Mouse (Mus musculus) small intestine, adult 2 months (tissue): ENCODE measurements around the gene Cd163l1. TPM values are rescaled to one million over a fixed set of nuclear protein-coding genes. Genes with fewer than 3 reads are reported as not detected.

Experiments used
- H3K27ac ChIP-seq: fragments of 200-500 bp; 2 replicates; pipeline ENCODE4 v1.5.1; 2012; ENCODE audit warnings: low read depth, low read length, control low read depth, inconsistent platforms; ENCODE audit not compliant: insufficient read depth
- H3K27me3 ChIP-seq: fragments of 200-500 bp; 2 replicates; pipeline ENCODE4 v1.6.1; 2012; ENCODE audit warnings: mild to moderate bottlenecking, moderate library complexity, low read length, inconsistent platforms; ENCODE audit not compliant: control insufficient read depth, insufficient read depth
- H3K36me3 ChIP-seq: fragments of 200-500 bp; 2 replicates; pipeline ENCODE4 v1.6.1; 2012; ENCODE audit warnings: mild to moderate bottlenecking, low read length, control low read depth, inconsistent platforms; ENCODE audit not compliant: control insufficient read depth, insufficient read depth
- H3K4me1 ChIP-seq: fragments of 200-500 bp; 2 replicates; pipeline ENCODE4 v1.6.1; 2012; ENCODE audit warnings: low read length, inconsistent platforms, mixed read lengths; ENCODE audit not compliant: control insufficient read depth, insufficient read depth, insufficient read length
- H3K4me3 ChIP-seq: fragments of 200-500 bp; 2 replicates; pipeline ENCODE4 v1.5.1; 2012; ENCODE audit warnings: low read depth, mild to moderate bottlenecking, control low read depth, inconsistent platforms, low read length, moderate library complexity
- CTCF ChIP-seq: fragments of 200-500 bp; IDR thresholded peaks from 2 replicates; pipeline ENCODE4 v1.5.1; 2012; ENCODE audit warnings: low read depth, mild to moderate bottlenecking, control low read depth, inconsistent platforms, low read length, moderate library complexity, mixed read lengths; ENCODE audit not compliant: insufficient replicate concordance, insufficient read length; ENCODE audit errors: extremely low read depth
- POLR2A ChIP-seq: fragments of 200-500 bp; IDR thresholded peaks from 2 replicates; pipeline ENCODE4 v1.6.1; 2012; ENCODE audit warnings: low read depth, mild to moderate bottlenecking, control low read depth, inconsistent platforms, low read length, moderate library complexity
- WGBS: fragments of 180-500 bp; shearing (Covaris S2); methylation state at CpG from one replicate; pipeline ENCODE4 v1.1.7; 2018; 5-methylcytosine and 5-hydroxymethylcytosine counted together
- polyA plus RNA-seq: library from polyadenylated mRNA; depleted of rRNA; stranded (reverse); fragments of >200 nt; gene quantifications from 2 replicates; pipeline ENCODE4 v1.2.3, GENCODE M21; 2012

Cd163l1 gene
- polyA plus RNA-seq, 1 experiment, result 1.2 TPM

DNA sequence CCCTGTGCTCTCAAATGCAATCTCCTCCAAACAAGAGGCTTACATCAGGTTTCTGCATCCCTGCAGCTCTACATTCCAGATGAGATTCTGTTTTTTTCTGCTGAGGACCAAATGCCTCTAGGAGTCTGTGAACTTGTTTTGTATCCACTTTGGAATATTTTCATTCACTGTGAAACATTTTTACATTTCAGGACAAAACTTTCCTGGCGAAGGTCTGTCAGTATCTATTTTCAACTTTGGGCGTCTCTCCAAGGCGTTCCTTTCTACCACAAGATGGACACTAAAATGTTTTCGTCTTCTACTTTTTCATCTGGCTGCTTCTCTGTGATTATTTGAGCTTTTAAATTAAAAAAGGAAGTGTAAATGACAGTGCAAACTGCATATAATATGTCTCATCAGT lies 24.0 kb upstream of the Cd163l1 start:
- H3K27me3 ChIP-seq, result no peaks in the 10 kb centered on the region
- no peaks in the 10 kb centered on the region for H3K36me3 ChIP-seq
- WGBS, result 81% methylated on average over 4 of the region's 4 CpGs
- TF ChIP-seq CTCF (no peak), POLR2A (no peak)
- H3K27ac ChIP-seq, result no peak overlapping the region
- no peak overlapping the region for H3K4me3 ChIP-seq
- H3K4me1 ChIP-seq, result peaks cover 2% of the 10 kb centered on the region; the same call in 1 of the 2 replicates

GRCm38 (mm10) chr7:140196002-140196401 lies 22.1 kb upstream of the Cd163l1 start:
- WGBS, result 77% methylated on average over 8 of the region's 8 CpGs
- Histone ChIP-seq H3K4me1 (peaks cover 2% of the 10 kb centered on the region; the same call in 1 of the 2 replicates), H3K4me3 (no peak overlapping the region)

DNA sequence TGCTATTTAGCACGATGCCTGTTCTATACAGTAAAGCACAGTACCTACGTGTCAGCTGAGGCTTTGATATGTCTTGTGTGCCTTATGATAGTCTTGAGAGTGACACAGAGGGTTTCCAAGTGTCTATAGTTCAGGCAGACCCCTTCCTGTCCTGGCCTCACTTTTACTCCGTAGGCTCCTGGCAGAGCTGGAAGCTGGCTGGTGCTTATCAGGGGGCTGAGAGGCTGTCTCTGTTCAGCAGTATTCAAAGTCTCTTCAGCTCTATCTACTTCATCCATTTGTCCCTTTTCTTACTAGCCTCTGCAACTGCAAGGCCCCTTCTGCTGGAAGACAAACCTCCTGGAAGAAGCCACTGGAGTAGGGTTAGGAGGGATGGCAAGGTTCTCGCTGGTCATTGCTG lies 17.0 kb upstream of the Cd163l1 start:
- H3K27me3 ChIP-seq, result no peaks in the 10 kb centered on the region
- no peaks in the 10 kb centered on the region for H3K4me1 ChIP-seq
- no peaks in the 10 kb centered on the region for H3K36me3 ChIP-seq
- H3K27ac ChIP-seq, result no peak overlapping the region
- 86% methylated on average over 4 of the region's 4 CpGs for WGBS
- TF ChIP-seq CTCF, result no peak
- TF ChIP-seq POLR2A, result no peak
- no peak overlapping the region for H3K4me3 ChIP-seq

More at GRCm38 (mm10) chr7:140196002-140196401, 22.1 kb upstream of the Cd163l1 start:
- TF ChIP-seq POLR2A (no peak), CTCF (no peak)
- Histone ChIP-seq H3K36me3 (no peaks in the 10 kb centered on the region), H3K27me3 (no peaks in the 10 kb centered on the region), H3K27ac (no peak overlapping the region)

- H3K4me1 ChIP-seq, result no peaks in the 10 kb centered on the region
- no peak within 1 kb of the TSS for H3K27ac ChIP-seq
- no peak for TF ChIP-seq CTCF
- TF ChIP-seq POLR2A, result no peak
- H3K4me3 ChIP-seq, result no peak within 1 kb of the TSS
- no peaks in the 10 kb centered on the region for H3K36me3 ChIP-seq
- H3K27me3 ChIP-seq, result no peaks in the 10 kb centered on the region
Observed at GRCm38 (mm10) chr7:140205864-140206263, 12.2 kb upstream of the Cd163l1 start, which contains the start of gene Olfr524. Olfr524 (minus strand) TSS chr7:140205964.

DNA sequence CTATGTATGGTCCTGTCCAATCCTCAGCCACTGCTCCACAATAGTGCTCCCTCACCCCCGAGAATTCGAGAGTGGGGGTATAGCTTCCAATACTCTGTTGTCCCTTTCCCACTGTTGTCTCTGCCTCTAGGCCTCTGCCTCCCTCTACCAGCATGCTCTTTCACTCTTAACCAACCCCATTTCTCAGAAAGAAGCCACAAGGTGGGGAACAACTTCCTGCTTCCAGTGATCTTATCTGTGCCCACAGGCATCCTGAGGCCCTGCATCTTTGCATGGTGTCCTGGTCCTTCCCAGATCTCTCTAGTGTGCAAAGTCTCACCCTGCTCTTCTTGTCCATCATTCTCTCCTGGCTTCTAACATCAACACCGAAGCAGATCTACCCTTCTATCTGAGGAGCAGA lies 11.2 kb upstream of the Cd163l1 start:
- 83% methylated on average over 3 of the region's 3 CpGs for WGBS
- Histone ChIP-seq H3K36me3 (no peaks in the 10 kb centered on the region), H3K27ac (no peak overlapping the region), H3K4me3 (no peak overlapping the region), H3K4me1 (no peaks in the 10 kb centered on the region), H3K27me3 (no peaks in the 10 kb centered on the region)
- TF ChIP-seq CTCF (no peak), POLR2A (no peak)

DNA sequence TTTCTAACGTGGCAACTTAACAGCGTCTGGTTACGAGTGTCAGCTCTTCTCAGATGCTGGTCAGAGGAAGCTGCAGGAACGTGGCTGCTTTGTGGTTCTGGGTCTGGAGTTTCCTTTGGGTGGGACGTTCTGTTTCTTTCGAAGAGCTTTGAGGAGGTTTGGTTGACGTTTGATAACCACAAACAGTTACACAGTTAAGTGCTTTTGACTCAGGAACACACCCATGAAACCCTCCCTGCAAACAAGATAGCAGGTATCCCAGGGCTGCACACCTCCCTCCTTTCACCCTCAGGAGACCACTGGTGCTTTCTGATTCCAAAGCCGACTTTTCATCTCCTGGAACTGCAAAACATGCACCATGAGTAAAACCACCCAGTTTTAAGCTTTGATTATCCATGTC lies 9.9 kb upstream of the Cd163l1 start:
- no peak for TF ChIP-seq POLR2A
- TF ChIP-seq CTCF, result no peak
- no peaks in the 10 kb centered on the region for H3K36me3 ChIP-seq
- H3K27me3 ChIP-seq, result no peaks in the 10 kb centered on the region
- no peaks in the 10 kb centered on the region for H3K4me1 ChIP-seq
- WGBS, result 37% methylated on average over 8 of the region's 8 CpGs
- H3K4me3 ChIP-seq, result no peak overlapping the region
- H3K27ac ChIP-seq, result no peak overlapping the region

DNA sequence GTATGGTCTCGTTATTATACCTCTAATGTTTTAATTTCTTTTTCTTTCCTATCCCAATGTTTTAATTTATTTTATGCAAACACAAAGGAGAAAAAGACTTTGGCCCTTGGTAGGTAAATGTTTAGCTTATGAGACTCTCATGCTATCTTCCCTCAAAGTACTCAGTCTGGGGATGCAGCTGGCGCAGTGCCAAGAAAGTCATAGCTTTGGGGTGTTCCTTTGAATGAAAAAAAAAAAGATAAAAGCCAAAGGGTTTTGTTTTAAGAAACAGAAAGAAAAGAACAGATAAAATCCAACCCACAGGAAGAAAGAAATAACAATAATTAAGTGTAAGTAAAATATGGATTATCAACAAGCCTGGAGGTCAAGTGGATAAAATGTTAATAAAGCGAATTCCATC lies 9.4 kb upstream of the Cd163l1 start:
- H3K4me1 ChIP-seq, result no peaks in the 10 kb centered on the region
- WGBS, result 31% methylated on average over 3 of the region's 3 CpGs
- no peak overlapping the region for H3K4me3 ChIP-seq
- H3K27ac ChIP-seq, result no peak overlapping the region
- H3K27me3 ChIP-seq, result no peaks in the 10 kb centered on the region
- TF ChIP-seq CTCF, result no peak
- no peak for TF ChIP-seq POLR2A
- H3K36me3 ChIP-seq, result no peaks in the 10 kb centered on the region
